Comparison of ENCODE assay signal across 17 mouse cellular contexts in the genomic region with DNA sequence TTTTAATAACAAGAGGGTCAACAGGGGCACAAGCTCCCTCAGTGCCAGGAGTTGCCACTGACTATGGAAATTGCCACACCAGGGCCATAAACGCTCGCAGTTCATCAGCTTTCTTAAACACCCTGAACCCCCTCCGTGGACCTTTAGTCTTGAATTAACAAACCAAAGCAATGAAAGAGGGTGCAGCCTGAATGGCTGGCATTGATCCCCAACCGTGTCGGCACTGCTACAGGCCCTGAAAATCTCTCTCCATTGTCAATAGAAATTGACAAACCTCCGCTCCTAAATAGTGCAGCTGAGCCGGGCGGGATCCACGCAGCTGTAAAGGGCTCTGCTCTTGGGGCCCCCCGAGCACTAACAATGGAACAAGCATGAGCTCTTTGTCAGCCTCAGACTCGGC. TPM values are rescaled to one million over a fixed set of nuclear protein-coding genes. Genes with fewer than 3 reads are reported as not detected.
A peak's percentile ranks its signal among the peaks of the same experiment; 100 is the strongest.
DNase-seq lines count a peak whose midpoint lies in the region; ATAC-seq and TF ChIP-seq lines count a peak whose summit lies in the region.
"Had no signal": no experiment of that assay in that cellular context is flagged by ENCODE, and none has a peak within 500 bp of the region (broad histone marks: within the 10 kb centered on the region; RNA-seq: fewer than 3 reads in every experiment).

No protein-coding gene starts in this region.

- H3K27me3 ChIP-seq in forebrain, embryonic 11.5 days (ENCODE audit: control insufficient read depth, insufficient read depth, low read length) = peaks cover 10% of the 10 kb centered on the region; the same call in 1 of the 2 replicates
- peaks cover 33% of the 10 kb centered on the region for H3K27me3 ChIP-seq in limb, embryonic 10.5 days (ENCODE audit: low read depth, poor library complexity, severe bottlenecking)
- H3K27me3 ChIP-seq in neural tube, embryonic 11.5 days (ENCODE audit: control insufficient read depth, insufficient read depth, low read length) = no peaks in the 10 kb centered on the region; the same call in 1 of the 2 replicates

- peak overlapping the region; percentile 32; the same call in 1 of the 2 replicates for H3K4me2 ChIP-seq in forebrain, embryonic 11.5 days (ENCODE audit: low read depth, low read length, severe bottlenecking)
- peak overlapping the region; percentile 3; the same call in 1 of the 2 replicates for H3K4me2 ChIP-seq in neural tube, embryonic 11.5 days (ENCODE audit: low read depth)

- no peaks in the 10 kb centered on the region for H3K9me3 ChIP-seq in forebrain, embryonic 11.5 days (ENCODE audit: control insufficient read depth, low read length)
- H3K9me3 ChIP-seq in limb, embryonic 10.5 days (replicated peaks) = no peaks in the 10 kb centered on the region
- H3K9me3 ChIP-seq in neural tube, embryonic 11.5 days (ENCODE audit: control insufficient read depth, low read length) = no peaks in the 10 kb centered on the region

- TF ChIP-seq POLR2A in brain, embryonic 14.5 days (IDR thresholded peaks at IDR 0.05; ENCODE audit: borderline replicate concordance, extremely low read depth, insufficient read depth, insufficient read length, poor library complexity, severe bottlenecking) = no peak

- no peaks in the 10 kb centered on the region for H3K36me3 ChIP-seq in forebrain, embryonic 11.5 days (ENCODE audit: control insufficient read depth, insufficient read depth, low read length)
- H3K36me3 ChIP-seq in limb, embryonic 10.5 days = no peaks in the 10 kb centered on the region
- no peaks in the 10 kb centered on the region for H3K36me3 ChIP-seq in neural tube, embryonic 11.5 days (ENCODE audit: control insufficient read depth, insufficient read depth, low read length)

- H3K9ac ChIP-seq in forebrain, embryonic 11.5 days (ENCODE audit: low read length) = no peak overlapping the region
- H3K9ac ChIP-seq in neural tube, embryonic 11.5 days (ENCODE audit: low read length) = no peak overlapping the region
- H3K9ac ChIP-seq: liver, embryonic 14.5 days had no signal

- intact Hi-C loops in left cerebral cortex, postnatal 4 days (cut with DNase I) = no loop called here

- TF ChIP-seq CTCF in brain, embryonic 14.5 days (IDR thresholded peaks at IDR 0.05; ENCODE audit: borderline replicate concordance, extremely low read depth, insufficient read depth, insufficient read length) = no peak

- peak; percentile 89 for DNase-seq in brain, embryonic 14.5 days (ENCODE audit: low read depth)
- peak; percentile 84 for DNase-seq in forebrain, embryonic 11.5 days (ENCODE audit: low spot score)
- DNase-seq in limb, embryonic 10.5 days (ENCODE audit: low spot score) = peak; percentile 37
- DNase-seq in neural tube, embryonic 11.5 days (ENCODE audit: low spot score) = peak; percentile 76
- no peak for DNase-seq in right cerebral cortex, postnatal 4 days
- no peak for DNase-seq in left cerebral cortex, postnatal 4 days
- DNase-seq: adrenal gland, adult 8-10 months; cerebellum, adult 18-20 months had no signal

- peak; percentile 95 for ATAC-seq in forebrain, embryonic 11.5 days (replicated peaks; ENCODE audit: low FRiP score)
- ATAC-seq in neural tube, embryonic 11.5 days (ENCODE audit: insufficient read depth, low FRiP score, low TSS enrichment) = peak; percentile 94
- ATAC-seq in cerebellum, adult (ENCODE audit: insufficient number of reproducible peaks, low FRiP score, low TSS enrichment) = no peak
- ATAC-seq in megakaryocyte-erythroid progenitor cell, adult 5-6 weeks (replicated peaks; ENCODE audit: low FRiP score, low TSS enrichment, poor library complexity, severe bottlenecking) = no peak

- 0 out of 2 replicates have a peak overlapping the region, but pooled peaks have one; percentile 7 for H3K4me3 ChIP-seq in forebrain, embryonic 11.5 days (ENCODE audit: low read depth, low read length)
- no peak overlapping the region; the same call in 1 of the 2 replicates for H3K4me3 ChIP-seq in limb, embryonic 10.5 days
- H3K4me3 ChIP-seq in neural tube, embryonic 11.5 days (ENCODE audit: low read depth, low read length) = no peak overlapping the region

- H3K27ac ChIP-seq in forebrain, embryonic 11.5 days (ENCODE audit: low read depth, low read length) = peak overlapping the region; percentile 58
- no peak overlapping the region for H3K27ac ChIP-seq in limb, embryonic 10.5 days
- H3K27ac ChIP-seq in neural tube, embryonic 11.5 days (ENCODE audit: low read depth, low read length) = no peak overlapping the region
- H3K27ac ChIP-seq: kidney, postnatal 0 days; liver, embryonic 14.5 days; macrophage had no signal

- 1% methylated on average over 11 of the region's 11 CpGs for WGBS in forebrain, embryonic 11.5 days
- WGBS in limb, embryonic 10.5 days = 5% methylated on average over 11 of the region's 11 CpGs
- 2% methylated on average over 11 of the region's 11 CpGs for WGBS in neural tube, embryonic 11.5 days

- peaks cover 17% of the 10 kb centered on the region for H3K4me1 ChIP-seq in forebrain, embryonic 11.5 days (replicated peaks; ENCODE audit: control insufficient read depth, insufficient read depth, low read length)
- peaks cover 9% of the 10 kb centered on the region; the same call in 1 of the 2 replicates for H3K4me1 ChIP-seq in limb, embryonic 10.5 days
- H3K4me1 ChIP-seq in neural tube, embryonic 11.5 days (ENCODE audit: control insufficient read depth, insufficient read depth, low read length) = 0 out of 2 replicates have a peak, but pooled peaks cover 2% of the 10 kb centered on the region

RNA-seq across cellular contexts. Expression of a gene that starts 24.8 kb away (rescaled TPM):
- 9.9 and 16.1 TPM in 2 replicates for polyA plus RNA-seq in brain, embryonic 14.5 days (2012; rRNA removed)
- 34.9 and 37.0 TPM in 2 replicates for polyA plus RNA-seq in forebrain, embryonic 11.5 days (2014; fragmentation: Nextera tagmentation; extraction: Ambion mirVana)
- not detected in 2 replicates for polyA plus RNA-seq in limb, embryonic 10.5 days (2016; fragmentation: Nextera tagmentation; extraction: Ambion mirVana)
- not detected in 2 replicates for polyA plus RNA-seq in neural tube, embryonic 11.5 days (2014; fragmentation: Nextera tagmentation; extraction: Ambion mirVana)
- total RNA-seq in megakaryocyte-erythroid progenitor cell, adult 5-6 weeks (2014; fragmentation: Nextera tagmentation) = not detected in 2 replicates
- total RNA-seq in megakaryocyte-erythroid progenitor cell, adult 5-6 weeks (2017) = not detected in 2 replicates
- total RNA-seq in left cerebral cortex, postnatal 4 days (2021) = 1 to 10 TPM in 1 of 2 experiments, not detected in 1; 1.9 TPM
- total RNA-seq: adrenal gland, adult 8-10 months; granulocyte monocyte progenitor cell, adult 5-6 weeks; hematopoietic stem cell, adult 5-6 weeks; layer of hippocampus, postnatal 25 days had no signal
- polyA plus RNA-seq: kidney, postnatal 0 days; liver, embryonic 14.5 days; macrophage; small intestine, adult 2 months had no signal

Comparison
In these comparisons a context has a peak if more than half of its experiments do, and no peak if none do; other contexts are left out.
1. DNase-seq: peak in brain, embryonic 14.5 days (single experiment), forebrain, embryonic 11.5 days (single experiment), limb, embryonic 10.5 days (single experiment) and neural tube, embryonic 11.5 days (single experiment); none in right cerebral cortex, postnatal 4 days (single experiment) and left cerebral cortex, postnatal 4 days (single experiment).
2. ATAC-seq: peak in forebrain, embryonic 11.5 days (single experiment) and neural tube, embryonic 11.5 days (single experiment); none in cerebellum, adult (single experiment) and megakaryocyte-erythroid progenitor cell, adult 5-6 weeks (single experiment).
3. RNA of a gene that starts 24.8 kb away (polyA plus RNA-seq): 34.9 to 37.0 TPM in forebrain, embryonic 11.5 days and 9.9 to 16.1 TPM in brain, embryonic 14.5 days; not detected in limb, embryonic 10.5 days and not detected in neural tube, embryonic 11.5 days; every median in the first group is over 10 times any median in the second.